Mouse (Mus musculus): ENCODE measurements around the gene Heph. TPM values are rescaled to one million over a fixed set of nuclear protein-coding genes. Genes with fewer than 3 reads are reported as not detected.
"Not testable (repeated sequence)": the region's sequence is repeated elsewhere in the genome, so short reads cannot be mapped to it uniquely, and the experiment has no call there.

Gene Heph
- 18.5 and 19.0 TPM in 2 replicates for polyA plus RNA-seq (2015; fragmentation: Nextera tagmentation; extraction: Ambion mirVana)

- no peak within 1 kb of the TSS for H3K27ac ChIP-seq
- no peaks in the 10 kb centered on the region for H3K9me3 ChIP-seq
- no peak within 1 kb of the TSS; the same call in 1 of the 2 replicates for H3K9ac ChIP-seq
- H3K4me1 ChIP-seq = no peaks in the 10 kb centered on the region
- no peaks in the 10 kb centered on the region for H3K36me3 ChIP-seq
- peak within 1 kb of the TSS; percentile 41 for H3K4me2 ChIP-seq
- peak within 1 kb of the TSS; percentile 40 for H3K4me3 ChIP-seq
- ATAC-seq (ENCODE audit: borderline replicate concordance, extremely low read depth, low FRiP score, low TSS enrichment) = no peak
- WGBS = 55% methylated on average over 2 of the region's 2 CpGs
- H3K27me3 ChIP-seq = no peaks in the 10 kb centered on the region
Measured at GRCm38 (mm10) chrX:96455149-96455548, at the start of gene Heph. Heph (plus strand) TSS chrX:96455359.

- not testable (repeated sequence) for H3K27me3 ChIP-seq; ATAC-seq (ENCODE audit: borderline replicate concordance, extremely low read depth, low FRiP score, low TSS enrichment); H3K9me3 ChIP-seq; H3K4me2 ChIP-seq; H3K9ac ChIP-seq; H3K27ac ChIP-seq; H3K4me1 ChIP-seq; H3K36me3 ChIP-seq; H3K4me3 ChIP-seq
- 65% methylated on average over 4 of the region's 4 CpGs for WGBS
Measured at GRCm38 (mm10) chrX:96415351-96415750, 39.8 kb upstream of the Heph start.

- Histone ChIP-seq H3K4me3 (no peak overlapping the region), H3K27me3 (no peaks in the 10 kb centered on the region), H3K9ac (no peak overlapping the region), H3K4me2 (no peak overlapping the region), H3K27ac (no peak overlapping the region), H3K4me1 (no peaks in the 10 kb centered on the region), H3K9me3 (no peaks in the 10 kb centered on the region), H3K36me3 (no peaks in the 10 kb centered on the region)
- WGBS = 92% methylated on average over 1 of the region's 1 CpGs
- ATAC-seq (ENCODE audit: borderline replicate concordance, extremely low read depth, low FRiP score, low TSS enrichment) = no peak
Measured at GRCm38 (mm10) chrX:96416970-96417369, 38.2 kb upstream of the Heph start.

- Histone ChIP-seq H3K9me3 (no peaks in the 10 kb centered on the region), H3K9ac (no peak overlapping the region), H3K36me3 (no peaks in the 10 kb centered on the region), H3K4me2 (no peak overlapping the region), H3K27ac (no peak overlapping the region), H3K27me3 (no peaks in the 10 kb centered on the region), H3K4me3 (no peak overlapping the region), H3K4me1 (no peaks in the 10 kb centered on the region)
- WGBS = 23% methylated on average over 1 of the region's 1 CpGs
- ATAC-seq (ENCODE audit: borderline replicate concordance, extremely low read depth, low FRiP score, low TSS enrichment) = no peak
Measured at GRCm38 (mm10) chrX:96417733-96418132, 37.4 kb upstream of the Heph start.

GRCm38 (mm10) chrX:96419383-96419782 is 35.8 kb upstream of the Heph start:
- ATAC-seq (ENCODE audit: borderline replicate concordance, extremely low read depth, low FRiP score, low TSS enrichment) = no peak
- Histone ChIP-seq H3K4me3 (no peak overlapping the region), H3K4me2 (no peak overlapping the region)

GRCm38 (mm10) chrX:96456201-96456963 is 1.2 kb downstream of the Heph start, which contains the start of gene Hsf3:
Hsf3 (minus strand) TSS chrX:96456294.
- H3K27ac ChIP-seq = no peak within 1 kb of the TSS
- ATAC-seq (ENCODE audit: borderline replicate concordance, extremely low read depth, low FRiP score, low TSS enrichment) = peak; percentile 46; the same call in 1 of the 2 replicates
- no peaks in the 10 kb centered on the region for H3K9me3 ChIP-seq
- WGBS = 18% methylated on average over 9 of the region's 9 CpGs
- peak within 1 kb of the TSS; percentile 40 for H3K4me3 ChIP-seq
- peak within 1 kb of the TSS; percentile 41 for H3K4me2 ChIP-seq
- no peaks in the 10 kb centered on the region for H3K4me1 ChIP-seq
- no peaks in the 10 kb centered on the region for H3K36me3 ChIP-seq
- H3K9ac ChIP-seq = peak within 1 kb of the TSS; percentile 31; the same call in 1 of the 2 replicates
- no peaks in the 10 kb centered on the region for H3K27me3 ChIP-seq

More at GRCm38 (mm10) chrX:96419383-96419782, 35.8 kb upstream of the Heph start:
- no peaks in the 10 kb centered on the region for H3K9me3 ChIP-seq
- no peaks in the 10 kb centered on the region for H3K36me3 ChIP-seq
- no peaks in the 10 kb centered on the region for H3K27me3 ChIP-seq
- H3K9ac ChIP-seq = no peak overlapping the region
- no peaks in the 10 kb centered on the region for H3K4me1 ChIP-seq
- no peak overlapping the region for H3K27ac ChIP-seq

GRCm38 (mm10) chrX:96501580-96501979 is 46.4 kb downstream of the Heph start:
- no peak for ATAC-seq (ENCODE audit: borderline replicate concordance, extremely low read depth, low FRiP score, low TSS enrichment)

More at GRCm38 (mm10) chrX:96501580-96501979, 46.4 kb downstream of the Heph start:
- Histone ChIP-seq H3K27ac (no peak overlapping the region), H3K4me3 (no peak overlapping the region), H3K9ac (no peak overlapping the region), H3K4me2 (no peak overlapping the region), H3K4me1 (no peaks in the 10 kb centered on the region), H3K27me3 (no peaks in the 10 kb centered on the region), H3K36me3 (no peaks in the 10 kb centered on the region), H3K9me3 (no peaks in the 10 kb centered on the region)
- WGBS = 40% methylated on average over 1 of the region's 1 CpGs

Other genes with a start within 250 kb of the Heph start
- gene Vsig4, start 161.9 kb upstream of the Heph start, polyA plus RNA-seq (2015; fragmentation: Nextera tagmentation; extraction: Ambion mirVana) = not detected in 2 replicates
- 0.07 and 0.21 TPM in 2 replicates for gene Hsf3, start 935 bp downstream of the Heph start, polyA plus RNA-seq (2015; fragmentation: Nextera tagmentation; extraction: Ambion mirVana)